Mouse (Mus musculus) liver, adult 2 months (tissue): ENCODE data around the gene Cbwd1.

Experiments used
- CTCF ChIP-seq: fragments of 200-500 bp; IDR thresholded peaks from 2 replicates; pipeline ENCODE4 v1.5.1; 2011; ENCODE audit warnings: low read depth, low read length, control low read depth
- POLR2A ChIP-seq: fragments of 200-500 bp; IDR thresholded peaks from 2 replicates; pipeline ENCODE4 v1.6.1; 2011; ENCODE audit warnings: low read length, control low read depth; ENCODE audit not compliant: insufficient read depth; ENCODE audit errors: extremely low read depth

DNA sequence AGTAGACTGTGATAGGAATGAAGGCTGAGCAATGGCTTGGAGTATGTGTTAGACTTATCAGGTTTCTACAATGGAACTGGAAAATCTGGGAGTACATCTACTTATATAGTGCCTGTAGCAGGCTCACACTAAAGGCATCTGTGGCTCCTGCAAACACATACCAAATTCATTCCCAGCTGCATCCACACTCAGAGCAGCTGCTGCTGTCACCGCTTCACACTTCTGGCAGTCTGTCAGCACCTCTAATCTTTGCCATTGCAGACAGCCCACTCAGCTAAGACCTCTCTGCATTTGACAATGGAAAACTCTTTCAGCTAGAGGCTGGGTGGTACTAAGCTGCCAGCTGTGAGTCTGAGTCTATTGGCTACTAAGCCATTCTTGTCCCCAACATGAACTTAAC is 24.3 kb downstream of the Cbwd1 start:
- no peak for TF ChIP-seq POLR2A
- no peak for TF ChIP-seq CTCF
